Mouse (Mus musculus) inflammation-experienced regulatory T-cells, adult 6 months (primary cell): Measurements from ENCODE around the gene Olfr288. TPM values are rescaled to one million over a fixed set of nuclear protein-coding genes. Genes with fewer than 3 reads are reported as not detected.
A peak's percentile ranks its signal among the peaks of the same experiment; 100 is the strongest.

Source experiments
- ATAC-seq: one replicate; pipeline ENCODE4 v1.8.0; 2017
- polyA plus RNA-seq, 3 experiments: library from polyadenylated mRNA; unstranded; fragments of 100-300 nt; shearing (Covaris generic); gene quantifications; one replicate each; pipeline ENCODE4 v1.2.1; 2017

Olfr288 gene
- not detected for polyA plus RNA-seq

DNA sequence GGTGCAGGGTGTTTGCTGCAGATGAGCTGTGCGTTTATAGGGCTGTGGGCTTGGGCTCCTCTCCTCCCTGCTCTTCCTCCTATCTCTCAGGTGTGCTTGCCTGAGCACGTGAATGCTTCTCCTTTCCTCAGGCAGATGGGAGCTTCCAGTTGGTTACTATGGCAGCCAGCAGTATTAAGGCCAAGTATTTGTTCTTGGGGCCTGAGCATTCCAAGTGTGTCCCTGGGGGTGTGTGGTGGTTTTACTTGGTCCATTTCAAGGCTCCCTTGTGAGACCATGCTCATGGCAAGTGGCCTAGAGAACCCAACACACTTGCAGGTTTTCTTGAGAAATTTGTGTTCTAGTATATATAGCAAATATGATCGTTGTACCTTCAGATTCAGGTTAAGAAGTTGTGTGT, at the start of gene Olfr288:
Olfr288 (minus strand) TSS at position 101 of the 400 bp plus-strand sequence.
- ATAC-seq: no peak

DNA sequence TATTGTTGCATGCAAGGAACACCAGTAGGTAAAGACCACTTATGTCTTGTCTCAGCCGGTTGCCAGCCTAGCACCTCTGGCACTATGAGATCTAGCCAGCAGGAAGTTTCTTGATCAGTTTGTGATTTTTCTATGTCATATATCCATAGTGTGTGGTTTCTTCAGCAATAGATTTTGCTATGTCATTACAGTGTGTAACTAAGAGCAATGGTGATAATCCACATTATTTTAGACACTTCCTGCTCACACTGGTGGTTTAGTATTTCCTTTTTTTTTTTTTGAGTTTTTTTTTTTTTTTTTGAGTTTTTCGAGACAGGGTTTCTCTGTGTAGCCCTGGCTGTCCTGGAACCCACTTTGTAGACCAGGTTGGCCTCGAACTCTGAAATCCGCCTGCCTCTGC, 40.1 kb upstream of the Olfr288 start:
- ATAC-seq: no peak

DNA sequence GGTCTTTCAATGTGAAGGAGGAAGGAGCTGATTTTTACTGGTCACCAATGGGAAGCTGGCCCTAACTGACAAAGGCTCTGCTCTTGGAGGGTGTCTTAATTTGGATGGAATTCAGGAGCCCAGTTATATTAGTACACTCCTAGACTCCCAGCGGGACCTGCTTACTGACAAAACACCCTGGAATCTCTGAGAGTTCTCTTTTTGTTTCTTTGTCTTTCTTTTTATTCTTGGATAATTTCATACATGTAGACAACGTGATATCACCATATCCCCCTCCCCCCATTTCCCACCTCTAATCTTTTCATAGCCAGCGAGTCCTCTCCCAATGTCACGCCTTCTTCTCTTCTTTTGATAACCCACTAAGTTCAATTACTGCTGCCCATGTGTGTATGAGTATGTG, 39.0 kb upstream of the Olfr288 start, which contains the start of gene Olfr286:
Olfr286 (minus strand) TSS at position 101 of the 400 bp plus-strand sequence.
- no peak for ATAC-seq

DNA sequence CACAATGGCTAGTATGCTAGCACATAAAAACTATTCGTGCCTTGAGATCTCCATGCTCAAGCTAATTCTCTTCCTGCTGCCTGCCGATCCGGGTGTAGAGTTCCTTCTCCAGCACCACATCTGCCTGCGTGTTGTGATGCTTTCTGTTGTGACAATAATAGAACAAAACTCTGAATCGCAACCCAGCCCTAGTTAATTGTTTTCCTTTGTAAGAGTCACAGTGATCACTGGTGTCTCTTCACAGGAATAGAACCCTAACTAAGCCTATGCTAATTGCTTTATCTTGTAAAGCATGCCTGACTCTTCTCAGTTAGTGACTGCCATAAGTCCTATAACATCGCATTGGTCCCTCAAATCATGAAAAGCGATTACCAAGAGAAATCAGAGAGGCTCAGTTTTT, 30.8 kb upstream of the Olfr288 start:
- ATAC-seq: no peak

DNA sequence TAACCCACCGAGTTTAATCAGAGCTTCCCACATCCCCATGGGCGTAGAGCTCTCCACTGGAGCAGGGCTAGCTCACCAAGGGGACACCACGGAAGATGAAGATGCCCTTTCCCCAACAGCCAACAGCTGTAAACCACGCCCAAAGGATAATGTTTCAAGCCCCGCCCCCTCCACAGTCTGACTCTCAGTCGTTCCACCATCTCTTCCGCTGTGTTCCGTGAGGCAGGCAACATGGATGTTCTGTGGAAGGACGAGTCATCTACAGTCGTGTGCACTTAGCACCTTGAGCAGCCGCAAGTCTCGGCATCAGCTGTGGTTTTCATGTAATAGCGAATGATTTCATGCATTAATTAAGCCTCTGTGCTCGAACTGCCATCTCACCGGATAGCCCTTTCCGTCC, 30.3 kb upstream of the Olfr288 start:
- no peak for ATAC-seq

DNA sequence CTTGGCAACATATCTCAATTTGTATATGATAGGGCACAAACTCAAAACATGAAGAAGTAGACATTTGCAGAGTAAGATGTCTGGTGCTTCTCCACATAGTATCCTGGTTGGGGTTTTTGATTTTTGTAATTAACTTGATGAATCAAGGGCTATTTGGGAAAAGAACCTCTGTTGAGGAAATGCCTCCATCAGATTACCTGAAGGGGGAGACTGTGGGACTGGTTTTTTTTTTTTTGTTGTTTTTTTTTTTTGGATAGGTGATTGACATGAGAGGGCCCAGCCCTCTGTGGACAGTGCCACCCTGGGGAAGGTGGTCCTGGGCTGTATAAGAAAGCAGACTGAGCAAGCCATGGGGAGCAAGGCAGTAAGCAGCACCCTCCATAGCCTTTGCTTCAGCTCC, 27.0 kb upstream of the Olfr288 start:
- ATAC-seq: no peak

DNA sequence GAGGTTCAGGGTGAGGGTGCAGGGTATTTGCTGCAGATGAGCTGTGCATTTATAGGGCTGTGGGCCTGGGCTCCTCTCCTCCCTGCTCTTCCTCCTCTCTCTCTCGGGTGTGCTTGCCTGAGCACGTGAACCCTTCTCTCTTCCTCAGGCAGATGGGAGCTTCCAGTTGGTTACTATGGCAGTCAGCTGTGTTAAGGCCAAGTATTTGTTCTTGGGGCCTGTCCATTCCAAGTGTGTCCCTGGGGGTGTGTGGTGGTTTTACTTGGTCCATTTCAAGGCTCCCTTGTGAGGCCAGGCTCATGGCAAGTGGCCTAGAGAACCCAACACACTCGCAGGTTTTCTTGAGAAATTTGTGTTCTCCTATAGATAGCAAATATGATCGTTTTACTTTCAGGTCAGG, 25.5 kb upstream of the Olfr288 start, which contains the start of the genes Gm44579 and Olfr287:
Gm44579 (minus strand) TSS at position 101 of the 400 bp plus-strand sequence.
Olfr287 (minus strand) TSS at position 180 of the 400 bp plus-strand sequence.
- no peak for ATAC-seq

GRCm38 (mm10) chr15:98214130-98214529, 18.8 kb upstream of the Olfr288 start:
- ATAC-seq: no peak

DNA sequence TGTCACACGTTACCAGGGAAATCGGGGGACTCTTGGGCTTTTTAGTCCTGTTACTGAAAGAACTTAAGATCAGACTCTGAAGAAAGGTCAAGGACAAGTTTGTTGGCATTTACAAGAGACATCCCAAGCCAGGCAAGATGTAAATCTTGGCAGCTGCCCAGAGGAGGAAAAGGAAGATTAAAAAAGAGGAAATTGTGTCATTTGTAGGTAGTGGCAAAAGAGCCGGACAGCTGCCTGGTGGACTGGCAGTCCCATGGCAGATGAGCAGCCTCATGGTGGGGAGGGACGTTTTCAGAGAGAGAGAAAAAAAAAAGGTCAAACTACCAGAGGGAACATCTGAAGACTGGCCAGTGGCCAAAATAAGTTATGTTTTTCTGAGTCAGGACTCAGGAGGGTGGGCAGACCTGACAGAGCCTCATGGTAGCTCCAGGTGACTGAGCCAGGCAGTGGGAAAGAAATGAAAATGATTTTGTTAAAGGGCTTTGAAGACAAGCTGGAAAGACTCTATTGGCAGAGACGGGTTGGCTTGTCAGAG, 18.1 kb upstream of the Olfr288 start:
- no peak for ATAC-seq

DNA sequence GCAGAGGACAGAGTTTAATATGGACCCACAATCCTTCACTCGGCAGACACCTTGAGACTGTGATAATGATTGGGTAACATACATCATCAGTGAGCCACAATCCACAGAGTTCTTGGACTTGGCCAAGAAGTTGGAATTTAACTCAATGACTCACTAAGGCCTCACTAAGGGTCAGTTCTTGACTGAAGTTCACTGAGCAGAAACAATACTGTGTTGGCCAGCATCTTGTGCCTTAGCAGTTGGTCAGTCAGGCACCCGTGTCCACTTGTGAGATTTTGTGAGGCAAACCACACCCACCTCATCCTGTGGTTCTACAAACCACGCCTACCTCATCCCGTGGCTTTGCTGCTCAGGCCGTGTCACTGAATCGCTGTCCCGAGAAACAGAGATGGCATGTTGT, 14.3 kb upstream of the Olfr288 start:
- ATAC-seq: no peak

DNA sequence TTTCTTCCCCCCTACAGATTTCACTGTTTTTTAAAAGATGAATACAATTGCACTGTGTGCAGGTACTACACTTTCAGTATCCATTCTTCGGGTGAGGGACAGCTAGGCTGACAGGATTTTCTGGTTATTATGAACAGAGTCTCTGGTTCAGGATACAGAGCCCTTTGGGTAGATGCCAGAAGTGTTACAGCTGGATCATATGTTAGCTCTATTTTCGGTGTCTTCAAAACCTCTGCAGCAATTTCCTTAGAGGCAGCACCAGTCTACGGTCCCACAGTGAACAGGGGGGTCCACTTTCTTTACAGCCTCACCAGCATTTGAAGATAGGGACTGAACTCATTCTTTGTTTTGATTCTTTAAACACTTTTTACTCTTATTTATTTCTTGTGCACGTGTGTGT, 10.9 kb downstream of the Olfr288 start:
- no peak for ATAC-seq

DNA sequence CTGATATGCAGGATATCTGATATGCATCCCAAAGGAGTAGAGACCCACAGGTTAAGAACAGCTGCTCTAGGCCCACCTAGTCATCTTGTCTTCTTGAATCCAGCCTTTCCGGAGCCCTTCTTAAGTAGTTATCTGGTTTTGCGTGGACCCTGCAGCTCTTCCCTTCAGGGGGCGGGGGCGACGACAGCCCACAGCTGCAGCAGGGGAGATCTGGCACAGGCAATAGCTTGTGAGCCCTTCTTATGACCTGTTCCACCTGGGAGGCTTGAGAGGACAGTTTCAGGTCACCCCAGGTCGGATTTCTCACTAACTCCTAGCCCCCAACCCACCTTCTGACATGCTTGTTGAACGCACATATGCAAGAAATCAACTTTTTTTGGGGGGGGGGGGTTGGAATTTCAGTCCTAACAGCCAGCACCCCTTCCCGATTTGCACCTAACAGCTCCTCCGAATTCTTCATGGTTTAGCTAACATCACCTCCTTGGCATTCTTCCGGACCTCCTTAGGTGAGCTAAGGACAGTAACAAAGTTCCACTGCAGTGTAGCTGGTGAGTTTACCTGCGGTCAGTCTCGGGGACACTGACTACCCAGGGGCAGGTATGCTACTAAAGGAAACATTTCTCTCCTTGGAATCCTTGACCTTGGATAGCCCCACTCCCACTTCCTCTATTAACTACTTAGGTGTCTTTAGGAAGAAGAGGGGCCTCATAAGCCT, 13.3 kb downstream of the Olfr288 start:
- ATAC-seq: no peak

GRCm38 (mm10) chr15:98181132-98181711, 14.1 kb downstream of the Olfr288 start:
- ATAC-seq: peak; percentile 93

DNA sequence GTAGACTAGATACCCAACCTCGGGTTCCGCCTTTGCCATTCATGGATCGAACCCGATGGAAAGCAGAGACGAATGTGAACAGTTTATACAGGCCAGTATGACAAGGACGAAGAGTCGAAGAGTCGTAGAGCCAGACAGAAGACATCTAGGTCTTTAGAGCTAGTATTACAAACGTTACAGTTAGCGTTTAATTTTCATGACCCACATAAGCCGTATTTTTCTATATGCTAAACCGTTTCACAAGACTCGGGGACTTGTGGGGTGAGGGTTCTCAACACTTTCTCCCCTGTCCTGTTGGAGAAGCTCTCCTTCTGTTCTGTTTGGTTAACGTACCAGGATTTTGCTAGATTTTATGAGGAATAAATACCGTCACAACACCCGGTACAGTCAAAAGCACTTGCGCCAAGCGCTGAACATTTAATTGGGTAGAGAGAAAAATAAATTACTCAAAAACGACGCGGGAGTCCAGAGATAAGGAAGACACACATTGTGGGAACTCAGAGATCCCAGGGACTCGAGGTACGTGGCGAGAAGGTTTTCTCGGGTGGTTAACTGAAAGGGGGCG, 14.7 kb downstream of the Olfr288 start:
- no peak for ATAC-seq

- no peak for ATAC-seq
These were observed 18.0 kb downstream of the Olfr288 start for GRCm38 (mm10) chr15:98177320-98177719.

DNA sequence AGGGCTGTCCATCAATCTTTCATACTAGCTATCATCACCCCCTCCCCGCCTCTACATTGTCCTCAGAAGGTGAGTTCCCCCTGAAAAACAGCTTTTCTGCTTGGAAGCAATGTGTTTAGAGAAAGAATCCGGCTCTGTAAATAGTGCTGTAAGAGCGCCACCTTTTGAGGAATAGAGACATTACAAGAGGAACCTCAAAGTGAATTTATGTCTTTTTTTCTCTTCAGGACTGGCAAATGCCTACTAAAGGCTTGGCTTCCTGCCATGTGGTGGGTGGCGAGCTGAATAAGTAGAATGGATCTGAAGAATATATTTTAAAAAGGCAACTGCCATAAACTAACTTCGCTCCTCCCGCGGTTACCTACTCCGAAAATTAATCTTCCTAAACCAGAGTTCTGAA, 21.5 kb downstream of the Olfr288 start:
- ATAC-seq: peak; percentile 43

DNA sequence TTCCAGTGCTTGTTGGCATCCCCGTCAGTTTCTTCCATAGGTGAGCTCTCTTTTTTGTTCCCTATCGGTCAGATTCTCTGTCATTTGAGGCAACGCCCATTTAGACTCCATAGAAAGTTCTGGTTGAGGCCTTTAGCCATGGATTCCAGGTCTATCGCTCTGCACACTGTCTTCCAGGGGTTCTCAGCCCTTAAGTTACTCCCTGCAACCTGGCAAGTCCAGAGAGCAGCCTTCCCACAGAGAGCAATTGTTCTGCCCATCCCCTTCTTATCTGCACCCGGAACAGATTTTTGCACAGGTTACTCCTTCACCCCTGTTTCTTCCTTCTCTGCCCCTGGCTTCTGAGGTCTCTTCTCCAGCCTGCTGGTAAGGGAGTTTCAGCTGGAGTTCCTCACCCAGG, 23.2 kb downstream of the Olfr288 start:
- no peak for ATAC-seq

- no peak for ATAC-seq
These were observed 24.4 kb downstream of the Olfr288 start for GRCm38 (mm10) chr15:98170917-98171316.

- no peak for ATAC-seq
These were observed 25.0 kb downstream of the Olfr288 start for GRCm38 (mm10) chr15:98170365-98170764.

GRCm38 (mm10) chr15:98168622-98169004, 26.7 kb downstream of the Olfr288 start:
- no peak for ATAC-seq

DNA sequence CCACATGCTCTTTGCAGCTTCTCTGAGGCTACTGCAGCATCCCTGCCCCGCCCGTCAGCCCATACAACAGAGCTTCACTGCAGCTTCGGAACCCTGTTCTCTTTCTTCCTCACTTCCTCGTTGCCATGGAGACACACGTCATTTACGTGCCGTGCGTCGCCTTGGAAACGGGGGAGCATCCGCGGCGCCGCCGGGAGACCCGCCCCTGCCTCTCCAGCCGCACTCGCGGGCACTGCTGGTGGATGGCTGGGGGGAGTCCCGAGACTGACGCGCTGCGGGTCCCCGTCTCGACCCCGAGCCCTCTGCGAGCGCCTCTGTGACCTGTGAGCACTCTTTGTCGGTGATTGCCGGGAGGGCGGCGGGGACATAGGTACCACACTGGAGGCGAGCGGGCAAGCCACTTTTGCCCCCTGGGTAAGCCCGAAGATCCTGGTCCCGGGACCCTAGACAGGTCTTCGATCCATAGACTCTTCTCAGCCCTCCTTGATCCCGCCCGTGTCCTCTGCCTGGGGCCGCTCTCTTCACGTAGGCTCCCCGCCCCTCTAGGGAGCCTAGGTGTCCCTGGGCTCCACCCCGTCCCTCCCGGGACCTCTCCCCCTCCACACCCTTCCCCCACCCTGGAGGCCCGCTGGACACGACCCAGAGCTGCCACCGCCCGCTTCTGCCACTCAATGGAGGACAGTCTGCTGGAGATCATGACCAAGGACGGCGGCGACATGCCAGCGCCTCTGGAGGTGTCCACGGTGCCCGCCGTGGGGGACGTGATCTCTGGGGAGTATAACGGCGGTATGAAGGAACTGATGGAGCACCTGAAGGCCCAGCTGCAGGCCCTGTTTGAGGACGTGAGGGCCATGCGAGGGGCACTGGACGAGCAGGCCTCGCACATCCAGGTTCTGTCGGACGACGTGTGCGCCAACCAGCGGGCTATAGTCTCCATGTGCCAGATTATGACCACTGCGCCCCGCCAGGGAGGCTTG, 27.4 kb downstream of the Olfr288 start:
- ATAC-seq: peak; percentile 99

DNA sequence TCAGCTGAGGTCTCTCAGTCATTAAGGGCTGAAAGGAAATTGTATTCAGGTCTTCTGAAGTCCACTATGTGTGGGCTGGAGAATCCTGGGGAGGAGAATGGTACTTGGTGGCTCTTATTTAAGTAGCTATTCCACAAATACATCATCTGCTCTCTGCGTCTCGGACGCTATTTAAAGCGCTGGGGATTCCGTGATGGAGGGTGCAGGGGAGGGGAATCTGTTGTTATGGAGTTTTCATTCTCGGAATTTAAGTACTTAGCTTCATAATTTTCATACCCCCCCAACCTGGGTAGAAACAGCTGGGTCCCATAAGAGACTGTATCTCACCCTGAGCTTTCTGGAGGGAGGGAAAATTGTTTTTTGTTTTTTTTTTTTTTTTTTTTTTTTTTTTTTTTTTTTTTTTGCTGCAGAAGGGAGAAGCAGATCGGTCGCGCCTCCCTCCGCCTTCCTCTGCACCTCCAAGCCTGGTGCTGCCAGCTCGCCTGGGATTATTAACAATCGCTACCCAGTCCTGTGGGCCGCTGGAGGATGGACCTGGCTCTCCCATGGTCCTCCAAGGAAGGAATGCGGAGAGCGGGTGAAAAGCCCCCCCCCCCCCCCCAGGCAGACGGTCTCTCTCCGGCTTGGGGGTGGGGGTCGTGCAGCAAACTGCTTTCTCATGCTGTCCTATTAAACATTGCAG, 28.2 kb downstream of the Olfr288 start, which contains the start of gene Ccdc184:
Ccdc184 (plus strand) TSS at position 196 of the 682 bp plus-strand sequence.
- no peak for ATAC-seq
